Mouse (Mus musculus): ENCODE data around the gene Zfp568. TPM values are rescaled to one million over a fixed set of nuclear protein-coding genes. Genes with fewer than 3 reads are reported as not detected.

Gene Zfp568
- polyA plus RNA-seq (2012; rRNA removed), result 14.7 and 24.0 TPM in 2 replicates

GRCm38 (mm10) chr7:29983690-29984380, at the start of gene Zfp568:
Gene Zfp568, plus strand, starts transcription at chr7:29983955.

GRCm38 (mm10) chr7:29953513-29954401, 30.0 kb upstream of the Zfp568 start, which contains the start of gene Zfp74:
Gene Zfp74, minus strand, starts transcription at chr7:29954089.

GRCm38 (mm10) chr7:30050882-30051548, 67.3 kb downstream of the Zfp568 start, which contains the start of gene Zfp14:
Gene Zfp14, minus strand, starts transcription at chr7:30051380.

GRCm38 (mm10) chr7:30072146-30073028, 88.6 kb downstream of the Zfp568 start, which contains the start of gene Zfp82:
Gene Zfp82, minus strand, starts transcription at chr7:30072900.

Other genes starting within 250 kb of the Zfp568 start
- gene Zfp84, start 215.4 kb upstream of the Zfp568 start, polyA plus RNA-seq (2012; rRNA removed), result 10.6 and 12.1 TPM in 2 replicates
- 7.7 and 9.1 TPM in 2 replicates for gene Zfp30, start 200.0 kb upstream of the Zfp568 start, polyA plus RNA-seq (2012; rRNA removed)
- gene Zfp790, start 167.8 kb upstream of the Zfp568 start, polyA plus RNA-seq (2012; rRNA removed), result 12.5 and 13.4 TPM in 2 replicates
- 6.7 and 7.2 TPM in 2 replicates for gene Zfp940, start 130.3 kb upstream of the Zfp568 start, polyA plus RNA-seq (2012; rRNA removed)
- gene Zfp420, start 124.0 kb upstream of the Zfp568 start, polyA plus RNA-seq (2012; rRNA removed), result 7.7 and 12.2 TPM in 2 replicates
- gene Zfp27, start 77.4 kb upstream of the Zfp568 start, polyA plus RNA-seq (2012; rRNA removed), result 10.5 and 13.5 TPM in 2 replicates
- 9.7 and 16.0 TPM in 2 replicates for gene Zfp383, start 75.7 kb upstream of the Zfp568 start, polyA plus RNA-seq (2012; rRNA removed)
- 11.8 and 12.0 TPM in 2 replicates for gene Zfp74, start 29.9 kb upstream of the Zfp568 start, polyA plus RNA-seq (2012; rRNA removed)
- gene Zfp14, start 67.4 kb downstream of the Zfp568 start, polyA plus RNA-seq (2012; rRNA removed), result 7.2 and 7.6 TPM in 2 replicates
- 3.7 and 4.0 TPM in 2 replicates for gene Zfp82, start 88.9 kb downstream of the Zfp568 start, polyA plus RNA-seq (2012; rRNA removed)
- 0.67 and 0.83 TPM in 2 replicates for gene Gm26920, start 106.5 kb downstream of the Zfp568 start, polyA plus RNA-seq (2012; rRNA removed)
- gene Zfp566, start 106.6 kb downstream of the Zfp568 start, polyA plus RNA-seq (2012; rRNA removed), result 9.4 and 11.1 TPM in 2 replicates
- 42.7 and 66.9 TPM in 2 replicates for gene Zfp260, start 110.8 kb downstream of the Zfp568 start, polyA plus RNA-seq (2012; rRNA removed)
- gene Zfp382, start 138.0 kb downstream of the Zfp568 start, polyA plus RNA-seq (2012; rRNA removed), result 6.6 and 7.4 TPM in 2 replicates
- 111 and 119 TPM in 2 replicates for gene Zfp146, start 185.8 kb downstream of the Zfp568 start, polyA plus RNA-seq (2012; rRNA removed)
- 2.2 and 4.6 TPM in 2 replicates for gene Cox7a1, start 200.2 kb downstream of the Zfp568 start, polyA plus RNA-seq (2012; rRNA removed)
- gene Capns1, start 214.9 kb downstream of the Zfp568 start, polyA plus RNA-seq (2012; rRNA removed), result 139 and 209 TPM in 2 replicates
- gene Polr2i, start 248.0 kb downstream of the Zfp568 start, polyA plus RNA-seq (2012; rRNA removed), result 204 and 223 TPM in 2 replicates
- 133 and 198 TPM in 2 replicates for gene Tbcb, start 248.3 kb downstream of the Zfp568 start, polyA plus RNA-seq (2012; rRNA removed)